Mouse (Mus musculus) forebrain, embryonic 13.5 days (tissue): ENCODE measurements around the gene Osmr. TPM values are rescaled to one million over a fixed set of nuclear protein-coding genes. Genes with fewer than 3 reads are reported as not detected.

Experiments used
- ATAC-seq: fragments of 200-750 bp; cut with Nextera tagmentation; 2 replicates; pipeline ENCODE4 v1.8.0; 2017
- H3K27ac ChIP-seq: fragments of 300-500 bp; sonication (generic); 2 replicates; pipeline ENCODE4 v1.5.1; 2015; ENCODE audit warnings: inconsistent platforms, mild to moderate bottlenecking, moderate library complexity
- H3K27me3 ChIP-seq: fragments of 300-500 bp; sonication (generic); 2 replicates; pipeline ENCODE4 v1.6.1; 2015; ENCODE audit warnings: mild to moderate bottlenecking, inconsistent platforms
- H3K36me3 ChIP-seq: fragments of 300-500 bp; sonication (generic); 2 replicates; pipeline ENCODE4 v1.6.1; 2015; ENCODE audit warnings: mild to moderate bottlenecking, inconsistent platforms; ENCODE audit not compliant: poor library complexity, severe bottlenecking
- H3K4me1 ChIP-seq: fragments of 300-500 bp; sonication (generic); 2 replicates; pipeline ENCODE4 v1.6.1; 2015; ENCODE audit warnings: inconsistent platforms
- H3K4me2 ChIP-seq: fragments of 300-500 bp; sonication (generic); 2 replicates; pipeline ENCODE4 v1.6.1; 2015; ENCODE audit warnings: inconsistent platforms, mild to moderate bottlenecking, moderate library complexity
- H3K4me3 ChIP-seq: fragments of 300-500 bp; sonication (generic); 2 replicates; pipeline ENCODE4 v1.5.1; 2015; ENCODE audit warnings: mild to moderate bottlenecking, inconsistent platforms
- H3K9ac ChIP-seq: fragments of 300-500 bp; sonication (generic); 2 replicates; pipeline ENCODE4 v1.6.1; 2015; ENCODE audit warnings: mild to moderate bottlenecking, inconsistent platforms
- H3K9me3 ChIP-seq: fragments of 300-500 bp; sonication (generic); replicated peaks from 2 replicates; pipeline ENCODE4 v1.6.1; 2016; ENCODE audit warnings: inconsistent platforms
- WGBS: fragments of 180-500 bp; shearing (Covaris S2); methylation state at CpG from one replicate; pipeline ENCODE4 v1.1.7; 2015; 5-methylcytosine and 5-hydroxymethylcytosine counted together
- polyA plus RNA-seq: library from polyadenylated mRNA; unstranded; fragments of >200 nt; fragmentation: Nextera tagmentation; extraction: Ambion mirVana; gene quantifications from 2 replicates; pipeline ENCODE4 v1.2.1, GENCODE M21; 2015

The Osmr gene
- 0.59 and 0.75 TPM in 2 replicates for polyA plus RNA-seq

- WGBS = 4% methylated on average over 16 of the region's 16 CpGs
- Histone ChIP-seq H3K27me3 (peaks cover 61% of the 10 kb centered on the region), H3K4me3 (peak within 1 kb of the TSS; percentile 45), H3K27ac (no peak within 1 kb of the TSS), H3K4me2 (peak within 1 kb of the TSS; percentile 72), H3K4me1 (peaks cover 18% of the 10 kb centered on the region), H3K9me3 (no peaks in the 10 kb centered on the region), H3K9ac (peak within 1 kb of the TSS; percentile 32; the same call in 1 of the 2 replicates), H3K36me3 (no peaks in the 10 kb centered on the region)
- ATAC-seq = 0 out of 2 replicates have a peak, but pooled peaks have one; percentile 17
Observed at GRCm38 (mm10) chr15:6874601-6875019, at the start of gene Osmr. Gene Osmr (minus strand): TSS chr15:6874969.

- no peak overlapping the region for H3K27ac ChIP-seq
- no peak for ATAC-seq
- no peaks in the 10 kb centered on the region for H3K27me3 ChIP-seq
- no peaks in the 10 kb centered on the region for H3K4me1 ChIP-seq
- H3K4me3 ChIP-seq = no peak overlapping the region
- H3K9me3 ChIP-seq = no peaks in the 10 kb centered on the region
- H3K9ac ChIP-seq = no peak overlapping the region
- 81% methylated on average over 6 of the region's 6 CpGs for WGBS
- H3K36me3 ChIP-seq = no peaks in the 10 kb centered on the region
- no peak overlapping the region for H3K4me2 ChIP-seq
Observed at GRCm38 (mm10) chr15:6919406-6919805, 44.6 kb upstream of the Osmr start.

- Histone ChIP-seq H3K4me1 (no peaks in the 10 kb centered on the region), H3K9me3 (no peaks in the 10 kb centered on the region), H3K4me2 (no peak overlapping the region), H3K27ac (no peak overlapping the region), H3K27me3 (no peaks in the 10 kb centered on the region), H3K4me3 (no peak overlapping the region), H3K9ac (no peak overlapping the region), H3K36me3 (no peaks in the 10 kb centered on the region)
- 90% methylated on average over 6 of the region's 6 CpGs for WGBS
- ATAC-seq = no peak
Observed at GRCm38 (mm10) chr15:6914163-6914562, 39.4 kb upstream of the Osmr start.

- no peak overlapping the region for H3K9ac ChIP-seq
- no peaks in the 10 kb centered on the region for H3K9me3 ChIP-seq
- H3K4me2 ChIP-seq = peak overlapping the region; percentile 24
- ATAC-seq = peak; percentile 93
- no peaks in the 10 kb centered on the region for H3K27me3 ChIP-seq
- H3K4me1 ChIP-seq = no peaks in the 10 kb centered on the region
- 1% methylated on average over 11 of the region's 11 CpGs for WGBS
- H3K27ac ChIP-seq = no peak overlapping the region
- H3K36me3 ChIP-seq = no peaks in the 10 kb centered on the region
- H3K4me3 ChIP-seq = no peak overlapping the region
Observed at GRCm38 (mm10) chr15:6909669-6910068, 34.9 kb upstream of the Osmr start.

GRCm38 (mm10) chr15:6909084-6909483 lies 34.3 kb upstream of the Osmr start:
- Histone ChIP-seq H3K9ac (no peak overlapping the region), H3K4me2 (no peak overlapping the region), H3K36me3 (no peaks in the 10 kb centered on the region), H3K4me3 (no peak overlapping the region), H3K4me1 (no peaks in the 10 kb centered on the region), H3K9me3 (no peaks in the 10 kb centered on the region), H3K27ac (no peak overlapping the region), H3K27me3 (no peaks in the 10 kb centered on the region)
- ATAC-seq = 0 out of 2 replicates have a peak, but pooled peaks have one; percentile 9
- WGBS = 70% methylated on average over 14 of the region's 14 CpGs

GRCm38 (mm10) chr15:6908601-6909000 lies 33.8 kb upstream of the Osmr start:
- no peaks in the 10 kb centered on the region for H3K27me3 ChIP-seq
- ATAC-seq = no peak
- 75% methylated on average over 5 of the region's 5 CpGs for WGBS
- no peak overlapping the region for H3K27ac ChIP-seq
- no peak overlapping the region for H3K4me2 ChIP-seq
- no peaks in the 10 kb centered on the region for H3K4me1 ChIP-seq
- no peak overlapping the region for H3K9ac ChIP-seq
- H3K36me3 ChIP-seq = no peaks in the 10 kb centered on the region
- H3K4me3 ChIP-seq = no peak overlapping the region
- no peaks in the 10 kb centered on the region for H3K9me3 ChIP-seq

GRCm38 (mm10) chr15:6906260-6907047 lies 31.7 kb upstream of the Osmr start:
- Histone ChIP-seq H3K9ac (no peak overlapping the region), H3K4me2 (no peak overlapping the region), H3K27ac (no peak overlapping the region), H3K9me3 (no peaks in the 10 kb centered on the region), H3K36me3 (no peaks in the 10 kb centered on the region), H3K27me3 (no peaks in the 10 kb centered on the region), H3K4me3 (no peak overlapping the region), H3K4me1 (no peaks in the 10 kb centered on the region)
- ATAC-seq = no peak
- 88% methylated on average over 19 of the region's 19 CpGs for WGBS

GRCm38 (mm10) chr15:6905726-6906125 lies 31.0 kb upstream of the Osmr start:
- H3K9ac ChIP-seq = no peak overlapping the region
- H3K27me3 ChIP-seq = no peaks in the 10 kb centered on the region
- H3K36me3 ChIP-seq = no peaks in the 10 kb centered on the region
- no peak overlapping the region for H3K4me2 ChIP-seq
- no peak for ATAC-seq
- H3K27ac ChIP-seq = no peak overlapping the region
- H3K4me3 ChIP-seq = no peak overlapping the region
- H3K4me1 ChIP-seq = no peaks in the 10 kb centered on the region
- no peaks in the 10 kb centered on the region for H3K9me3 ChIP-seq
- WGBS = 84% methylated on average over 4 of the region's 4 CpGs

- no peaks in the 10 kb centered on the region for H3K36me3 ChIP-seq
- no peaks in the 10 kb centered on the region for H3K9me3 ChIP-seq
- no peak for ATAC-seq
- no peaks in the 10 kb centered on the region for H3K27me3 ChIP-seq
- WGBS = 66% methylated on average over 9 of the region's 9 CpGs
- no peak overlapping the region for H3K4me2 ChIP-seq
- H3K27ac ChIP-seq = no peak overlapping the region
- no peaks in the 10 kb centered on the region for H3K4me1 ChIP-seq
- no peak overlapping the region for H3K4me3 ChIP-seq
- no peak overlapping the region for H3K9ac ChIP-seq
Observed at GRCm38 (mm10) chr15:6903286-6903975, 28.7 kb upstream of the Osmr start.

- H3K9ac ChIP-seq = no peak overlapping the region
- no peak overlapping the region for H3K4me3 ChIP-seq
- no peak overlapping the region for H3K4me2 ChIP-seq
- WGBS = 83% methylated on average over 5 of the region's 5 CpGs
- no peak for ATAC-seq
- H3K9me3 ChIP-seq = no peaks in the 10 kb centered on the region
- no peaks in the 10 kb centered on the region for H3K36me3 ChIP-seq
- H3K27me3 ChIP-seq = no peaks in the 10 kb centered on the region
- no peak overlapping the region for H3K27ac ChIP-seq
- H3K4me1 ChIP-seq = no peaks in the 10 kb centered on the region
Observed at GRCm38 (mm10) chr15:6901982-6902639, 27.3 kb upstream of the Osmr start.

GRCm38 (mm10) chr15:6901236-6901635 lies 26.5 kb upstream of the Osmr start:
- 86% methylated on average over 6 of the region's 6 CpGs for WGBS
- no peak for ATAC-seq
- Histone ChIP-seq H3K4me3 (no peak overlapping the region), H3K27ac (no peak overlapping the region), H3K27me3 (no peaks in the 10 kb centered on the region), H3K4me1 (no peaks in the 10 kb centered on the region), H3K9me3 (no peaks in the 10 kb centered on the region), H3K36me3 (no peaks in the 10 kb centered on the region), H3K9ac (no peak overlapping the region), H3K4me2 (no peak overlapping the region)

- 88% methylated on average over 6 of the region's 6 CpGs for WGBS
- ATAC-seq = no peak
- no peaks in the 10 kb centered on the region for H3K36me3 ChIP-seq
Observed at GRCm38 (mm10) chr15:6884260-6884659, 9.5 kb upstream of the Osmr start.

More at GRCm38 (mm10) chr15:6884260-6884659, 9.5 kb upstream of the Osmr start:
- Histone ChIP-seq H3K4me3 (no peak overlapping the region), H3K4me1 (no peaks in the 10 kb centered on the region), H3K4me2 (no peak overlapping the region), H3K27me3 (no peaks in the 10 kb centered on the region), H3K9ac (no peak overlapping the region), H3K9me3 (no peaks in the 10 kb centered on the region), H3K27ac (no peak overlapping the region)
